Mouse (Mus musculus): ENCODE results near the gene Wdr73. TPM values are rescaled to one million over a fixed set of nuclear protein-coding genes. Genes with fewer than 3 reads are reported as not detected.

The Wdr73 gene
- total RNA-seq, 2 experiments from 2014 or later: 3.7 to 4.1 TPM

Other genes with a start within 250 kb of the Wdr73 start
- gene Crtc3, start 212.4 kb downstream of the Wdr73 start, total RNA-seq (2021): 10 to 100 TPM; 14.7 to 15.3 TPM
- gene Iqgap1, start 75.3 kb downstream of the Wdr73 start, total RNA-seq (2021): 10 to 100 TPM; 28.9 to 36.1 TPM
- gene Zscan2, start 40.3 kb downstream of the Wdr73 start, total RNA-seq (2021): 1 to 10 TPM; 1.5 to 2.8 TPM
- 1 to 10 TPM; 1.7 to 4.5 TPM for gene Nmb, start 3.8 kb upstream of the Wdr73 start, total RNA-seq (2021)
- 10 to 100 TPM; 30.9 to 37.2 TPM for gene Sec11a, start 46.5 kb upstream of the Wdr73 start, total RNA-seq (2021)
- gene Zfp592, start 92.4 kb upstream of the Wdr73 start, total RNA-seq (2021): 10 to 100 TPM; 11.5 to 13.7 TPM
- 100 to 1,000 TPM; 119 to 131 TPM for gene Alpk3, start 156.3 kb upstream of the Wdr73 start, total RNA-seq (2021)
- under 1 TPM; 0.43 to 0.66 TPM for gene Slc28a1, start 213.5 kb upstream of the Wdr73 start, total RNA-seq (2021)

Data from gastrocnemius, postnatal 14 days (tissue).